Mouse (Mus musculus): ENCODE measurements around the gene Il17c. TPM values are rescaled to one million over a fixed set of nuclear protein-coding genes. Genes with fewer than 3 reads are reported as not detected.

The Il17c gene
- polyA plus RNA-seq, 1 experiment from 2014 or later, result not detected

DNA sequence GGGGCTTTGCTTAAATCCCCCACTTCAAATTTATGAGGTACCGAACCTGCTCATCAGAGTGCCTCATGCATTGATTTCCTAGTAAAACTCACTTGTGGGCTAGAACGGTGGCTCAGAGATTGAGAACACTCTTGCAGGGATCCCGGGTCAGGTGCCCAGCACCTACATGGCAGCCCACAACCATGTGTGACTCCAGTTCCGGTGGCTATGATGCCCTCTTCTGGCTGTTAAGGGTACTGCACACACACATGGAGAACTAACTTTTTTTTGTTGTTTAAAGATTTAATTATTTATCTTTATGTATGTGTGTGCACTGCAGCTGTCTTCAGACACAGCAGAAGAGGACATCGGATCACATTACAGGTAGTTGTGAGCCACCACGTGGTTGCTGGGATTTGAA is 13.6 kb downstream of the Il17c start:
- Histone ChIP-seq H3K9ac (ENCODE audit: low read depth, low read length) (no peak overlapping the region), H3K9me3 (ENCODE audit: control insufficient read depth, low read length) (no peaks in the 10 kb centered on the region), H3K4me3 (ENCODE audit: low read depth, low read length) (no peak overlapping the region), H3K4me1 (replicated peaks; ENCODE audit: control insufficient read depth, insufficient read depth, low read length) (peaks cover 11% of the 10 kb centered on the region; the same call in 1 of the 2 replicates), H3K36me3 (ENCODE audit: control insufficient read depth, insufficient read depth, low read length) (0 out of 2 replicates have a peak, but pooled peaks cover 9% of the 10 kb centered on the region), H3K27me3 (ENCODE audit: control insufficient read depth, insufficient read depth, low read length) (no peaks in the 10 kb centered on the region), H3K27ac (ENCODE audit: low read depth, low read length) (no peak overlapping the region), H3K4me2 (replicated peaks; ENCODE audit: low read depth, low read length) (no peak overlapping the region)
- no peak for ATAC-seq (ENCODE audit: low FRiP score)
- no peak for DNase-seq (ENCODE audit: low spot score)
- WGBS, result 87% methylated on average over 6 of the region's 6 CpGs

GRCm38 (mm10) chr8:122436146-122436545 is 14.3 kb downstream of the Il17c start:
- Histone ChIP-seq H3K27me3 (ENCODE audit: control insufficient read depth, insufficient read depth, low read length) (no peaks in the 10 kb centered on the region), H3K36me3 (ENCODE audit: control insufficient read depth, insufficient read depth, low read length) (0 out of 2 replicates have a peak, but pooled peaks cover 9% of the 10 kb centered on the region), H3K4me2 (replicated peaks; ENCODE audit: low read depth, low read length) (no peak overlapping the region), H3K9ac (ENCODE audit: low read depth, low read length) (no peak overlapping the region), H3K4me1 (replicated peaks; ENCODE audit: control insufficient read depth, insufficient read depth, low read length) (peaks cover 11% of the 10 kb centered on the region; the same call in 1 of the 2 replicates), H3K27ac (ENCODE audit: low read depth, low read length) (no peak overlapping the region), H3K4me3 (ENCODE audit: low read depth, low read length) (no peak overlapping the region), H3K9me3 (ENCODE audit: control insufficient read depth, low read length) (no peaks in the 10 kb centered on the region)
- DNase-seq (ENCODE audit: low spot score) (no peak), ATAC-seq (ENCODE audit: low FRiP score) (no peak)
- WGBS, result 98% methylated on average over 9 of the region's 9 CpGs

- WGBS, result 87% methylated on average over 20 of the region's 20 CpGs
- Histone ChIP-seq H3K27me3 (ENCODE audit: control insufficient read depth, insufficient read depth, low read length) (no peaks in the 10 kb centered on the region), H3K9me3 (ENCODE audit: control insufficient read depth, low read length) (no peaks in the 10 kb centered on the region), H3K4me3 (ENCODE audit: low read depth, low read length) (no peak overlapping the region), H3K27ac (ENCODE audit: low read depth, low read length) (no peak overlapping the region), H3K9ac (ENCODE audit: low read depth, low read length) (no peak overlapping the region), H3K4me1 (replicated peaks; ENCODE audit: control insufficient read depth, insufficient read depth, low read length) (peaks cover 11% of the 10 kb centered on the region; the same call in 1 of the 2 replicates), H3K4me2 (replicated peaks; ENCODE audit: low read depth, low read length) (no peak overlapping the region), H3K36me3 (ENCODE audit: control insufficient read depth, insufficient read depth, low read length) (0 out of 2 replicates have a peak, but pooled peaks cover 9% of the 10 kb centered on the region)
- ATAC-seq (ENCODE audit: low FRiP score) (no peak), DNase-seq (ENCODE audit: low spot score) (no peak)
Measured at GRCm38 (mm10) chr8:122436586-122437125, 14.8 kb downstream of the Il17c start.

DNA sequence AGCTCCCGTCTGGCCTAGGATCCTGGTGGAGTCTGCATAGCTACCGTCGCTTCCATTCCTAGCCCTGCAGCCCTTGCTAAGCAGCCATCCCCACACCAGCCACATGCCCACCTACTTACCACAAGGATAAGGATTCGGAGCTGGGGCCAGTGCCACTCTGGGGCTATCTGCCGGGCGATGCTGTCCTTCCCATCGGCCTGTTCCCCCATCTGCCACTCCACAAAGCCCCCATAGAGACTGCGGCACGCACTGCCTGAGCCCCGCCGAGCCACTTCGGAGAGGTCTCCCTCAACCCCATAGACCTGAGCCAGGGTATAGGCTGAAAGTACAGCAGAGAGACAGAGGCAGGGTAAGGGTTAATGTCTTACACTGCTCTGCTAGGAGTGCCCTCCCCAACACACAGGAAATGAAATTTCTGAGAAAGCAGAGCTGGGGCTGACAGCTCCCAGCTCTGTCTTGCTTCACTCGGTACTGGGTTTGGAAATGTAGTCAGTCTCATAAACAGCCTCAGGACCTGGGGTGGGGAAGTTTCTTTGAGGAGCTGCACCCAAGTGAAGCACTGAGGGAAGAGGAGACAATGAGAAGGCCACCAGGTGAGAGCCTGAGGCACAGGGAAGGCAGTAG is 16.0 kb downstream of the Il17c start:
- Histone ChIP-seq H3K9me3 (ENCODE audit: control insufficient read depth, low read length) (no peaks in the 10 kb centered on the region), H3K27me3 (ENCODE audit: control insufficient read depth, insufficient read depth, low read length) (no peaks in the 10 kb centered on the region), H3K4me3 (ENCODE audit: low read depth, low read length) (no peak overlapping the region), H3K27ac (ENCODE audit: low read depth, low read length) (no peak overlapping the region), H3K4me2 (replicated peaks; ENCODE audit: low read depth, low read length) (no peak overlapping the region), H3K4me1 (replicated peaks; ENCODE audit: control insufficient read depth, insufficient read depth, low read length) (peaks cover 5% of the 10 kb centered on the region), H3K36me3 (ENCODE audit: control insufficient read depth, insufficient read depth, low read length) (0 out of 2 replicates have a peak, but pooled peaks cover 9% of the 10 kb centered on the region), H3K9ac (ENCODE audit: low read depth, low read length) (no peak overlapping the region)
- 90% methylated on average over 13 of the region's 13 CpGs for WGBS
- DNase-seq (ENCODE audit: low spot score), result no peak
- ATAC-seq (ENCODE audit: low FRiP score), result no peak

GRCm38 (mm10) chr8:122439336-122439735 is 17.5 kb downstream of the Il17c start:
- Histone ChIP-seq H3K36me3 (ENCODE audit: control insufficient read depth, insufficient read depth, low read length) (0 out of 2 replicates have a peak, but pooled peaks cover 9% of the 10 kb centered on the region), H3K27ac (ENCODE audit: low read depth, low read length) (no peak overlapping the region), H3K27me3 (ENCODE audit: control insufficient read depth, insufficient read depth, low read length) (no peaks in the 10 kb centered on the region), H3K4me1 (replicated peaks; ENCODE audit: control insufficient read depth, insufficient read depth, low read length) (peaks cover 4% of the 10 kb centered on the region), H3K4me3 (ENCODE audit: low read depth, low read length) (no peak overlapping the region), H3K4me2 (replicated peaks; ENCODE audit: low read depth, low read length) (no peak overlapping the region), H3K9ac (ENCODE audit: low read depth, low read length) (no peak overlapping the region), H3K9me3 (ENCODE audit: control insufficient read depth, low read length) (no peaks in the 10 kb centered on the region)
- ATAC-seq (ENCODE audit: low FRiP score) (no peak), DNase-seq (ENCODE audit: low spot score) (no peak)
- WGBS, result 94% methylated on average over 16 of the region's 16 CpGs

GRCm38 (mm10) chr8:122441326-122441725 is 19.5 kb downstream of the Il17c start:
- Histone ChIP-seq H3K27me3 (ENCODE audit: control insufficient read depth, insufficient read depth, low read length) (no peaks in the 10 kb centered on the region), H3K27ac (ENCODE audit: low read depth, low read length) (no peak overlapping the region), H3K4me3 (ENCODE audit: low read depth, low read length) (no peak overlapping the region), H3K36me3 (ENCODE audit: control insufficient read depth, insufficient read depth, low read length) (0 out of 2 replicates have a peak, but pooled peaks cover 2% of the 10 kb centered on the region), H3K4me1 (replicated peaks; ENCODE audit: control insufficient read depth, insufficient read depth, low read length) (peaks cover 4% of the 10 kb centered on the region), H3K9me3 (ENCODE audit: control insufficient read depth, low read length) (no peaks in the 10 kb centered on the region), H3K4me2 (replicated peaks; ENCODE audit: low read depth, low read length) (no peak overlapping the region), H3K9ac (ENCODE audit: low read depth, low read length) (no peak overlapping the region)
- 100% methylated on average over 1 of the region's 1 CpGs for WGBS
- DNase-seq (ENCODE audit: low spot score), result no peak
- ATAC-seq (ENCODE audit: low FRiP score), result no peak

DNA sequence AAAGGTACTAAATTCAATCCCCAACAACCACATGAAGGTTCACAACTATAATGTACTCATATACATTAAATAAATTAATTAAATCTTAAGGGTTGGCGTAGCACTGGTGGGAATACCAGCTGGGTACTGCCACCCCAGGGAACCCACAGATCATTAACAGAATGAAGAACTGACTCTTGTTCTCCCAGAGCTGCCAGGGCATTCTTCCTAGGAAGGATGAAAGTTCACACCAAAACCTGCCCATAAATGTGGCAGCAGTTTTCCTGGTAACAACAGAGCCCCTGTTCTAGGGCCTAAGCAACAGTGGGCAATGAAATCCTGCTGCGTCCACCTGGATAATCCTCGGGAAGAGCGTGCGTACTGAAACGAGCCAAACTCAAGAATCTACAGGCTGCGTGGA is 20.5 kb downstream of the Il17c start:
- DNase-seq (ENCODE audit: low spot score), result no peak
- H3K27me3 ChIP-seq (ENCODE audit: control insufficient read depth, insufficient read depth, low read length), result no peaks in the 10 kb centered on the region
- H3K9ac ChIP-seq (ENCODE audit: low read depth, low read length), result peak overlapping the region; percentile 60; the same call in 1 of the 2 replicates
- H3K36me3 ChIP-seq (ENCODE audit: control insufficient read depth, insufficient read depth, low read length), result no peaks in the 10 kb centered on the region
- WGBS, result 28% methylated on average over 7 of the region's 7 CpGs
- H3K4me1 ChIP-seq (replicated peaks; ENCODE audit: control insufficient read depth, insufficient read depth, low read length), result peaks cover 4% of the 10 kb centered on the region
- peak overlapping the region; percentile 48 for H3K4me3 ChIP-seq (ENCODE audit: low read depth, low read length)
- no peak for ATAC-seq (ENCODE audit: low FRiP score)
- H3K9me3 ChIP-seq (ENCODE audit: control insufficient read depth, low read length), result no peaks in the 10 kb centered on the region
- peak overlapping the region; percentile 68 for H3K27ac ChIP-seq (ENCODE audit: low read depth, low read length)
- peak overlapping the region; percentile 53 for H3K4me2 ChIP-seq (replicated peaks; ENCODE audit: low read depth, low read length)

DNA sequence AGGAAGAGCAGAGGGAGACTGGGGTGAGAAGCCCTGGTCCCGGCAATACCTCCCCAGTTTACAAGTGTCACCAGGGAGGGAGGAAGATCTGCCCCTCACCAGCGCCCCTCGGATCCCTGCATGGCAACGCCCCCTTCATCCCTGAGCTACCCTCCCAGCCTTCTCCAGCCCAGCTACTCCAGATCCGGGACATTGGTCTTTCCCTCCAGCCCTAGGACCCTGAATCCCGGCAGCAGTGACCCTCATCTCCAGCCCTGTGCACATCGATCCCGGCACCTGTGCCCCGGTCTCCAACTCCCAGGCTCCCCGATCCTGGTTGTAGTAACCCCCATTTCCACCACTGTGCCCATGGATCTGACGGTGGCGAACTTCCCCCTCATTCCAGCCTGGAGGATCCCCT is 21.0 kb downstream of the Il17c start:
- 2% methylated on average over 11 of the region's 12 CpGs for WGBS
- Histone ChIP-seq H3K4me3 (ENCODE audit: low read depth, low read length) (peak overlapping the region; percentile 48), H3K4me2 (replicated peaks; ENCODE audit: low read depth, low read length) (peak overlapping the region; percentile 53), H3K36me3 (ENCODE audit: control insufficient read depth, insufficient read depth, low read length) (no peaks in the 10 kb centered on the region), H3K4me1 (replicated peaks; ENCODE audit: control insufficient read depth, insufficient read depth, low read length) (peaks cover 4% of the 10 kb centered on the region), H3K27ac (ENCODE audit: low read depth, low read length) (peak overlapping the region; percentile 68), H3K9ac (ENCODE audit: low read depth, low read length) (peak overlapping the region; percentile 60), H3K9me3 (ENCODE audit: control insufficient read depth, low read length) (no peaks in the 10 kb centered on the region), H3K27me3 (ENCODE audit: control insufficient read depth, insufficient read depth, low read length) (no peaks in the 10 kb centered on the region)
- DNase-seq (ENCODE audit: low spot score), result no peak
- ATAC-seq (ENCODE audit: low FRiP score), result peak; percentile 37
